Mouse (Mus musculus) kidney, embryonic 14.5 days (tissue): ENCODE results near the gene Zfp934. TPM values are rescaled to one million over a fixed set of nuclear protein-coding genes. Genes with fewer than 3 reads are reported as not detected.
A peak's percentile ranks its signal among the peaks of the same experiment; 100 is the strongest.
"Not testable (repeated sequence)": the region's sequence is repeated elsewhere in the genome, so short reads cannot be mapped to it uniquely, and the experiment has no call there.

Experiments used
- ATAC-seq: fragments of 200-750 bp; cut with Nextera tagmentation; 2 replicates; pipeline ENCODE4 v1.8.0; 2017; ENCODE audit warnings: moderate number of reproducible peaks, mild to moderate bottlenecking, moderate TSS enrichment, moderate library complexity; ENCODE audit not compliant: low FRiP score, low TSS enrichment
- H3K27ac ChIP-seq: fragments of 300-500 bp; sonication (generic); 2 replicates; pipeline ENCODE4 v1.5.1; 2014; ENCODE audit warnings: low read depth, mild to moderate bottlenecking, low read length, moderate library complexity, mixed read lengths
- H3K27me3 ChIP-seq: fragments of 300-500 bp; sonication (generic); 2 replicates; pipeline ENCODE4 v1.6.1; 2014; ENCODE audit warnings: mild to moderate bottlenecking, low read length; ENCODE audit not compliant: control insufficient read depth, insufficient read depth
- H3K36me3 ChIP-seq: fragments of 300-500 bp; sonication (generic); 2 replicates; pipeline ENCODE4 v1.6.1; 2014; ENCODE audit warnings: low read length, mixed read lengths; ENCODE audit not compliant: control insufficient read depth, insufficient read depth
- H3K4me1 ChIP-seq: fragments of 300-500 bp; sonication (generic); 2 replicates; pipeline ENCODE4 v1.6.1; 2014; ENCODE audit warnings: low read length, mixed read lengths; ENCODE audit not compliant: control insufficient read depth, insufficient read depth
- H3K4me2 ChIP-seq: fragments of 300-500 bp; sonication (generic); replicated peaks from 2 replicates; pipeline ENCODE4 v1.6.1; 2014; ENCODE audit warnings: low read depth, mild to moderate bottlenecking, low read length
- H3K4me3 ChIP-seq: fragments of 300-500 bp; sonication (generic); 2 replicates; pipeline ENCODE4 v1.5.1; 2014; ENCODE audit warnings: mild to moderate bottlenecking, low read length
- H3K9ac ChIP-seq: fragments of 300-500 bp; sonication (generic); 2 replicates; pipeline ENCODE4 v1.6.1; 2014; ENCODE audit warnings: low read depth, mild to moderate bottlenecking, low read length, moderate library complexity
- H3K9me3 ChIP-seq: fragments of 300-500 bp; sonication (generic); 2 replicates; pipeline ENCODE4 v1.6.1; 2016; ENCODE audit warnings: low read length; ENCODE audit not compliant: control insufficient read depth
- WGBS: fragments of 180-500 bp; shearing (Covaris S2); extraction: QIAGEN DNeasy Blood & Tissue Kit; methylation state at CpG from one replicate; pipeline ENCODE4 v1.1.7; 2014; 5-methylcytosine and 5-hydroxymethylcytosine counted together
- polyA plus RNA-seq: library from polyadenylated mRNA; unstranded; fragments of >200 nt; fragmentation: Nextera tagmentation; extraction: Ambion mirVana; gene quantifications from 2 replicates; pipeline ENCODE4 v1.2.1, GENCODE M21; 2014

The Zfp934 gene
- 24.7 and 27.6 TPM in 2 replicates for polyA plus RNA-seq

- H3K4me3 ChIP-seq, ATAC-seq: not testable (repeated sequence)
- 93% methylated on average over 3 of the region's 6 CpGs for WGBS
Measured at GRCm38 (mm10) chr13:62571099-62571498, at the start of gene Zfp934. Gene Zfp934 (minus strand): TSS chr13:62571199.

GRCm38 (mm10) chr13:62617449-62617848 lies 46.5 kb upstream of the Zfp934 start:
- 93% methylated on average over 4 of the region's 4 CpGs for whole genome bisulfite sequencing
- not testable (repeated sequence) for H3K4me2 ChIP-seq, ATAC-seq, H3K9ac ChIP-seq, H3K9me3 ChIP-seq, H3K36me3 ChIP-seq, H3K4me1 ChIP-seq, H3K27ac ChIP-seq, H3K27me3 ChIP-seq, H3K4me3 ChIP-seq

More at GRCm38 (mm10) chr13:62571099-62571498, at the start of gene Zfp934:
- H3K27me3 ChIP-seq, H3K9me3 ChIP-seq, H3K4me1 ChIP-seq, H3K4me2 ChIP-seq, H3K9ac ChIP-seq, H3K27ac ChIP-seq, H3K36me3 ChIP-seq: not testable (repeated sequence)

- H3K4me2 ChIP-seq, H3K9me3 ChIP-seq, H3K36me3 ChIP-seq, H3K4me3 ChIP-seq, H3K9ac ChIP-seq, H3K27me3 ChIP-seq, H3K27ac ChIP-seq, ATAC-seq, H3K4me1 ChIP-seq: not testable (repeated sequence)
- WGBS: 26% methylated on average over 1 of the region's 1 CpGs
Measured at GRCm38 (mm10) chr13:62561696-62562095, 9.3 kb downstream of the Zfp934 start.

GRCm38 (mm10) chr13:62558189-62559110 lies 12.5 kb downstream of the Zfp934 start, which contains the start of gene Zfp935:
Gene Zfp935 (minus strand): TSS chr13:62558511.
- H3K36me3 ChIP-seq, H3K27ac ChIP-seq, H3K27me3 ChIP-seq, H3K4me1 ChIP-seq: not testable (repeated sequence)
- Histone ChIP-seq H3K4me2 (peak within 1 kb of the TSS; percentile 25; the same call in 1 of the 2 replicates), H3K9me3 (peaks cover 12% of the 10 kb centered on the region), H3K9ac (peak within 1 kb of the TSS; percentile 45; the same call in 1 of the 2 replicates), H3K4me3 (peak within 1 kb of the TSS; percentile 42)
- peak; percentile 60; the same call in 1 of the 2 replicates for ATAC-seq
- WGBS: 1% methylated on average over 25 of the region's 27 CpGs

- not testable (repeated sequence) for H3K4me1 ChIP-seq, H3K9ac ChIP-seq, H3K4me3 ChIP-seq, ATAC-seq, H3K36me3 ChIP-seq, H3K9me3 ChIP-seq, H3K27ac ChIP-seq, H3K4me2 ChIP-seq, H3K27me3 ChIP-seq
Measured at GRCm38 (mm10) chr13:62530129-62530528, 40.9 kb downstream of the Zfp934 start.

GRCm38 (mm10) chr13:62510641-62511420 lies 60.2 kb downstream of the Zfp934 start:
- not testable (repeated sequence) for H3K4me2 ChIP-seq, H3K4me1 ChIP-seq, H3K27me3 ChIP-seq, H3K9ac ChIP-seq, H3K9me3 ChIP-seq, H3K36me3 ChIP-seq, H3K27ac ChIP-seq, H3K4me3 ChIP-seq, ATAC-seq
- WGBS: 89% methylated on average over 1 of the region's 1 CpGs

GRCm38 (mm10) chr13:62472661-62473060 lies 98.3 kb downstream of the Zfp934 start:
- H3K4me3 ChIP-seq, H3K9ac ChIP-seq, H3K4me2 ChIP-seq, H3K9me3 ChIP-seq, H3K36me3 ChIP-seq, ATAC-seq, H3K27ac ChIP-seq, H3K27me3 ChIP-seq, H3K4me1 ChIP-seq: not testable (repeated sequence)
- 97% methylated on average over 8 of the region's 8 CpGs for WGBS

GRCm38 (mm10) chr13:62469947-62470346 lies 101.1 kb downstream of the Zfp934 start:
- H3K9ac ChIP-seq, H3K9me3 ChIP-seq, ATAC-seq, H3K27me3 ChIP-seq, H3K4me3 ChIP-seq, H3K36me3 ChIP-seq, H3K27ac ChIP-seq, H3K4me1 ChIP-seq, H3K4me2 ChIP-seq: not testable (repeated sequence)
